Mouse (Mus musculus) brain, adult 2 months (tissue): ENCODE results near the gene Olfr480.

Experiments used
- DNase-seq: peaks from one replicate; pipeline ENCODE4 v3.0.0; 2011; ENCODE audit warnings: low read depth, low spot score

The Olfr480 gene

GRCm38 (mm10) chr7:108067246-108067645 is at the start of gene Olfr480:
TSS of gene Olfr480 (minus strand) at chr7:108067346.
- no peak for DNase-seq

- no peak for DNase-seq
Measured at GRCm38 (mm10) chr7:108100549-108100948, 33.4 kb upstream of the Olfr480 start, which contains the start of gene Olfr483. TSS of gene Olfr483 (plus strand) at chr7:108100849.

GRCm38 (mm10) chr7:108097486-108097885 is 30.3 kb upstream of the Olfr480 start, which contains the start of gene Olfr482:
TSS of gene Olfr482 (minus strand) at chr7:108097586.
- no peak for DNase-seq

- no peak for DNase-seq
Measured at GRCm38 (mm10) chr7:108079555-108079954, 12.4 kb upstream of the Olfr480 start, which contains the start of gene Olfr481. TSS of gene Olfr481 (plus strand) at chr7:108079855.

- DNase-seq: no peak
Measured at GRCm38 (mm10) chr7:108050393-108050792, 16.8 kb downstream of the Olfr480 start, which contains the start of gene Olfr479. TSS of gene Olfr479 (plus strand) at chr7:108050693.

GRCm38 (mm10) chr7:108033889-108034288 is 33.3 kb downstream of the Olfr480 start, which contains the start of gene Olfr478:
TSS of gene Olfr478 (minus strand) at chr7:108033989.
- DNase-seq: no peak
